Mouse (Mus musculus) lung, postnatal 36 days (tissue): ENCODE data around the gene Hadha.

Experiments
- DNase-seq: peaks from one replicate; pipeline ENCODE4 v3.0.0; 2022; ENCODE audit warnings: mixed read lengths

Hadha gene

DNA sequence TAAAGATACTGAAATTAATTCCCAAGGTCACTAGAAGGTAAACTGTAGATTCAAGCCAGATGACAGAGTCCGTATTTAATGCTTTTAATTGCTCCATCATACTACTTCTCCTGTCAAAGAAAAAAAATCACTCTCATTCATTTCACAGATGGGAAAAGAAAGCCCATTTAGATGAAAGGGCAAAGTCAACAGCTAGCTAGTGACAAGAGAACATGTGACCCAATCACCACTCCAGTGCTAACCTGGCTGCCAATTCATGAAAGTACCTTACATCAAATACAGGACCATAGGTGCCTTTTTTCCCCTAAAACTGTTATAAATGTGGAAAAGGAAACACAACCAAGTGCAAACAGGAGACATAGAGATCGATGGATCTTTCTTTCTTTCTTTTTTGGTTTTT, 1.7 kb downstream of the Hadha start:
- DNase-seq = no peak

DNA sequence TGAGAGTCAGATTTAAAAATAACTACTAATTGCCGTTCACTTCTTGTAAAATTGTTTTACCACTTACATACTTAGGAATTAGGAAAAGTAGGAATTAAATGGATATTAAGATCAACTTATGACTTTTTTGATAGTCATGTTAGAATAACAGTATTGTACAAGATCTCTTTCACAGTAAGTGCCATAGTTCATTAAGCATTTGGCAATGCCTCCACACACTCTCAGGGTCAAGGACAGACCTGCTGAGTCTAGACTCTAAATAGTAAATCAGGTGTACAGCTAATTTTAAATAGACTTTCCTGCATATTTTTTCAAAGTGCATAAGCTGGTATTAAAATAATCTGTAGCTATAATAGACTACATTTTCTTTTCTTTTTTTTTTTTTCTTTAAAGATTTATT, 2.5 kb downstream of the Hadha start:
- no peak for DNase-seq

DNA sequence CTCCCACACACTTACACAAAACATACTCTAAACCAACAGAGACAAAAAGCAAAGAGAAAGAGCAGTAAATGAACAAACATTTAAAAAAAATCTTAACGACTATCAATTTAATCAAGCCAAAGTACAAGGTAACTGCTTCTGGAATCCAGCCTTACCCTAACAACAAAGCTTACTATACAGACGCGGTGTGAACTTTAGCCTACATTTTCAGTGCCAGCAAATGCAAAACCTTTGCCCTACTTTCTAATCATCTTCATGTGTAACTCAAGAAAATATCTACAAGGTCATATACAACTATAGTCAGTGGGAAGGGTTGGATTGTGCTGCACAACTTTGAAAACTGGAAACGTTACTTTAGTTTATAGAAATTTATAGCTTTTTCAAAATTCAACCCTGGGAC, 3.0 kb downstream of the Hadha start:
- DNase-seq = peak; percentile 26

DNA sequence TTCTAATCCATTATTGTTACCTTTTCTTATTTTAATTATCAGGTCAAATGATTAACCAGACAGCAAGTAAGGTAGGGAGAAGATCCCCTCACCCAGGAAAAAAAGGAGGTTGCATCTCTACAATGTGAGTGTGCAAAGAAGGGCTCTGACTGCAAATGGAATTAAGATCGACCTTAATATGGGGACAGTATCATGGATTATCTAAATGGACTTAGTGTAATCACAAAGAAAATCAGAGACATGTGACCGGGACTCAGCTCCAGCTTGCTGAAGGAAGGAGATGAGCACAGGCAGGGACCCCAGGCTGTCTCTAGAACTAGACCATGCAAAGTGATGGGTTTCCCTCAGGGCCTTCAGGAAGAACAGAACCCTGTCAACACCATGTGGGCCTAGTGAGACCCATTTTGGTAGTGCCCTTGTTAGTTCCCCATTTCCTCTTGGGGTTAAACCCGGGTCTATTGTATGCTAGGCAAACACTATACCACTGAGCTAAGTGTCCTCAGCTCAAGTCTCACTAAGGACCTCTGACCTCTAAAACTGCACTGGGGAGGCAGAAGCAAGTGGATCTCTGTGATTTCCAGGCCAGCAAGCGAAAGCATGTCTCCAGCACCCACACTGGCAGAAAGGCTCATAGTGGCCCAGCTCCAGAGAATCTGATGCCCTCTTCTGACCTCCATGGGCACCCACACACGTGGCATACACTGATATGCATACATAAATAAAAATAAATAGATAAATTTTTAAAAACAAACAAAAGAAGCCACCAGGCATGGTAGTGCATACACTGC, 6.6 kb downstream of the Hadha start:
- no peak for DNase-seq

DNA sequence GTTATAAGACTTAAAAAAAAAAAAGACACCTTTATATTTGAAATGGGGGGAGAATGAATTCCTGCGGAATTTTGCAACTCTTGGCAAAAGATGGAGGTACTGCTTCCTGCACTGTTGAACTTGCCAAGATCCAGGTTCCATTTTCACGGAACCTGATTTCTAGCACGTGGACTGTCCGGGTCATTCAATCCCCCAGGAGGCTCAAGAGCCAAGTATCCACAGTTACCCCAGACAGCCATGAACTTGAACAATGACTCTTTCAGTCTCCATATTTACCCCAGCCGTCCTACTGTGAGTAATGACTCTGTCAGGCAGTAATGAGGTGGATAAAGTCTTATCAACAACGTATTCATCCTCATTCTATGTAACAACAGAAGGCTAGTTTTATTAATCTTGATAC, 8.4 kb downstream of the Hadha start:
- no peak for DNase-seq

DNA sequence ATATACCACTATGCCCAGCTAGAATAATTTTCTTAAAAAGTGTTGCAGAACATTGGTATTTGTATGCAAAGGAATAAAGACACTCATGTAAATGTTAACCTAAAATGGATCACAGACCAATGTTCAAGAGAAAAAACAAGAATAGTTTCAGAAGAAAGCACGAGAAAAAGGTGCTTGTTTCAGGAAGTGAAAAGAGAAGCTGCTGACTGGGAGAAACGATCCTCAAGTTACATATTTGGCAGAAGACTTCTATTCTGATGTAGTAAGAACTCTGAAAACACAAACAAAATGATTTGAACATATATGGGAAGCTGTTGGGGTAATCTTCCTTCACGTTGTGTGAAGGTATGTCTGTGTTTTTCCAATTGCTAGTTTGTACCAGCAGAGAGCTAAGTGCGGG, 16.8 kb downstream of the Hadha start:
- DNase-seq = no peak

DNA sequence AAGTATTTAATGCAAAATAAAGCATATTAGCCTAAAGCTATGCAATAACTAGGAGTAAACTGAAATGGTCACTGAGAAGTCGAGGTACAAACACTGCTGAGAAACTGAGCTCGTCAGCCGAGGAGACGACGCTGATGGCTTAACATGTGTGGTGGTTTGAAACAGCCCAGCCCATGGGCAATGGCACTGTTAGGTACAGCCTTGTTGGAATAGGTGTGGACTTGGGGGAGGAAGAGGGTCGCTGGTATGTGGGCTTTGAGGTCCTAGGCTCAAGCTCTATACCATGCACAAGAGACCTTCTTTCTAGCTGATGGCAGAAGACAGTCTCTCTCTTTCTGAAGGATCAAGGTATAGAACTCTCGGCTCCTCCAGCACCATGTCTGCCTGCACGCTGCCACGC, 17.7 kb downstream of the Hadha start:
- no peak for DNase-seq

DNA sequence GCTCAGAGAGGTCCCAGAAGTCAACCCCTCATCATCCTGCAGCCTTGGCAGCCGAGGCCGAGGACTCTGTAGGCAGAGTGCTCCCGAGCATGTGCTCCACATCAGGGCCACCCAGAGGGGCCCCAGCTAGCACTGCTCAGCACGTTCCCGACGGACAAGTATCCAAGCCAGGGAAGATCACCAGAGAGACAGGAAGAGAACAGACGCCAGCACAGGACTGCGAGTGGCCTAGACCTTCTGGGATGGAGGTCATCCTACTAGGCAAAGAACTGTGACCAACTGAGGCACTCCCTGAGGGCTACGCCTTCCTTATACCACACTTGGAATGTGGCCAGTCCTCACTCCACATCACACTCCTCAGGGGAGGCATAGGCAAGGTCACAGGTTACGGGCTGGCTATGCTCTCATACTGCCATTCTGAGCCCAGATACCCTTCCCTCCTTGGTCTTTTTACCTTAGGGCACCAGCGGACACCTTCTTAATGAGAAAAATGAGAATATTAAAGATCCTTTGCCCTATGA, 19.2 kb downstream of the Hadha start:
- no peak for DNase-seq

DNA sequence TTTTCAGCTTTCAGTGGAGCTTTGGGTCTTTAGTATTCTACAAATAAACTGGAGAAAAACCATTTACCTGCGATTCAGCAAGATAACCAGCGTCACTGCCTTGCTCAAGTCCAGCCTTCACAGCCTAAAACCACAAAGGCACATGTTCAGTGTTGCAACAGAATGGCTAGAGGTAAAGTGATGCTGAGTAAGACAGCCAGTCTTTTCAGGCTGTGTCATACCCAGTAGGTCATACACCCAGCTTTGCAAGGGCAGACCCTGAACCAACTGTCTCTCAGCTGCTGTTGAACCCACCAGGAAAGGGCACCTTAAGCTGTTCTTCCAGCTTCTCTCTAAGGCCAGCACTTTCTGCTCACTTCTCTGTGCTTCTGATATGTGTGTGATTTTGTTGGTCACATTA, 22.8 kb downstream of the Hadha start:
- peak; percentile 9 for DNase-seq

DNA sequence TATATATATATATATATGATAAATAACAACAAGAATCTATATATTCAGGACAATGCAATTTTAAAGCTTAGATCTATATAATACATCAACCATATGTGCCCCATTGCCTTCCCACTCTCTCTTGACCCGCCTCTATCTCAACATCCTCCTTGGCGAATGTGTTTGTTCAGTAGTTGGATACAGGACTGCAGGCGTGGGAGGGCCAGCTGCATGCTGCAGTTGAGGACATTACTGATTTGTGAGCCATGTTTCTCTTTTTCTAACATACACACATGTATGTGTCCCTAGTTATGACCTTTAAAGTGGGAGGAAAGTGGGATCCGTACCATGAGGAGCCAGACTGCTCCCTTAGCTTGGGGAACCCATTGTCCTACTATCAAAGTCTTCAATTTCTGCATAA, 23.7 kb downstream of the Hadha start:
- DNase-seq = no peak

DNA sequence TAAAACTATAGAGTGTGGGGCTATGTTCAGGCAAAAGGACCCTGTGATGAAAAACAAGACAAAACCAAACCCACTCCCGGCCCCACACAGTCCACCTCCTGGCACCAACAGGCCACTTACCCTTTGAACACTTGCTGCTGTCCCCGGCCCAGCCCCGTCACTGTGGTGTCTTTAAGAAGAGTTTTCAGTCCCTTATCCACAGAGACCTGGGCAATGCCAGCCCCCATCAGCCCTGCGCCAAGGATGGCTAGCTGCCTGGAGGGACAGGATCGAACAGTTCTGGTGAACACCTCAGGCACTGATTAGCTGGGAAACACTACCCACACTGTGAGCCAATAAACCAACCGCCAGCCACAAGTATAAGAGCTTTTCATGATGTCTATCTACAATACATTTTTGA, 26.3 kb downstream of the Hadha start:
- DNase-seq = no peak

DNA sequence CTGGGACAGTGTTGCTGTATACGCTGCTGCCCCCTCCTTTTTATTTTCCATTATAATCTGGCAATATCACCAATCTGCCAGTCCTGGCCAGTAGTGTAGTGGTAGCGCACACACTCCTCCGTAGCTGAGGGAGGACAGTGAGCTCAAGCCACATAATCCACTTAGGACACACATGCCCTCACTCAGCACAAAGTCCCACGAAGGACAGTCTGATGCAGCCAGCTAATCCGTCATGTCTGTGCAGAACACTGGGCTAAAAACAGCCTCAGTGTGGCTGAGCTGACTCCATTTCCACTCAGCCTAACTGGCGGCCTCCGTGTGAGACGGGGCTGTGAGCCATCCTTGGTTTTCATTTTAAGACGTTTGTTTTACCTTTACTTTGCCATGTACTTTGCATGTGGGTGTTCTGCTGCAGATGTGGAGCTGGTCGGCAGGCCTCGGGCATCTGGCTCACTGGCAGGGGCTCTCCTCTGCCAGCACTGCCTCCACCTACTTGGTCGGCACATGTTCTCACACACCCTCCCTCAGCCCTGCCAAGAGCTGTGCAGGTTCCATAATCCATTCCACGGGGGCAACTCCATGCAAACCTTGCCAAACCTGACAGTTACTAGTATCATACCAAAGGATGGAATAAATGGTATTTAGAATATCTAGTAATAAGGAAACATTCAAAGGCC, 26.9 kb downstream of the Hadha start:
- DNase-seq = no peak

DNA sequence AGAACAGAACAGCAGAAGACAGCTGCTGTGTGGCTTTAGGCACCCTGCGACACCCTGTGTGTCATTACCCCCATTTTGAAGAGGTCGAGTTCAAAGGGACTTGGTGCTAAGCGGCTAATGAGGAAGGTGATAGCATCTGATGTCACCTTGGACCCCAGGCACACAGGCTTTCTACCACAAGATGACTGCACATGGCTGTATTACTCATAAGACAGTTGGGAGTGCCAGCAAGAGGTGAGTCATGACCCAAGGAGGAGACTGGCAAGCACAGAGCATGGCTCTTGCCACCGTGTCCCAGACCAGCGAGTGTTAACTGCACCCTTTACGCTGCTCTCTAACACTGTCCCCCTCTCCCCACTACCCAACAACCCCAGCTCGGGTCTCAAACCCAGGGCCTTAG, 28.2 kb downstream of the Hadha start:
- DNase-seq = no peak

DNA sequence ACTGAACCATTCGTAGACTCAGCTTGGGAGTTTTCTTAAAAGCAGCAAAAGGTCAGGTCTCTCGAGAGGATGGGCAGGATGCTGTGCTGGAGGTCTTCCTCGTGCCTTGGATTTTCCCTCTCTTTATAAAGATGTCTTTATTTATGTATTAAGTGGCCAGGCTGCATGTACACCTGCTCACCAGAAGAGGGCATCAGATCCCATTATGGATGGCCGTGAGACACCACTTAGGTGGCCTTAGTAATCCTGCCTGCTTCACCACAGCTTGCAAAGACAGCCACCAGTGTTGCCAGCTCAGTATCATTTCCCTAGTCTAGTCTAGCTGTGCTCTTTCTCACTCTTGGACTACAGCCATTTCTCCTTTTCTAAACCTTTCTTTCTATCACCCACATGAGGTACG, 29.4 kb downstream of the Hadha start:
- DNase-seq = peak; percentile 55

DNA sequence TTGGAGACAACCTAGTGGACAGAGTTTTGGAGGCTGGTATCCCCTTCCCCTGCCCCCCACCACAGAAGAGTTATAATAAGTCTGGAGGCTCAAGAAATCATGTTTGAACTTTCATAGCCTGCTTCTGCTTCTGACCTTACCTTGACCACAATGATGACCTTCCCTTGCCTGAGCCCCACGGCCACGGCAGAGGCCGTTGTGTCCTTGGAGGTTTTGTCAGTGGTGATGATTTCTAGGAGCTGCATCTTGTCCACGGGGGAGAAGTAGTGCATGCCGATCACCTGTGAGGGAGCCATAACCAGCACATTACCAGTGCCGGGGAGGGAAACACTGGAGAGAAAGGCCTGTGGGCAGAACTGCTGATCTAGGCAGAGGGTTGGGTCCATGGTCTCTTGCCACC, 32.5 kb downstream of the Hadha start:
- DNase-seq = no peak

DNA sequence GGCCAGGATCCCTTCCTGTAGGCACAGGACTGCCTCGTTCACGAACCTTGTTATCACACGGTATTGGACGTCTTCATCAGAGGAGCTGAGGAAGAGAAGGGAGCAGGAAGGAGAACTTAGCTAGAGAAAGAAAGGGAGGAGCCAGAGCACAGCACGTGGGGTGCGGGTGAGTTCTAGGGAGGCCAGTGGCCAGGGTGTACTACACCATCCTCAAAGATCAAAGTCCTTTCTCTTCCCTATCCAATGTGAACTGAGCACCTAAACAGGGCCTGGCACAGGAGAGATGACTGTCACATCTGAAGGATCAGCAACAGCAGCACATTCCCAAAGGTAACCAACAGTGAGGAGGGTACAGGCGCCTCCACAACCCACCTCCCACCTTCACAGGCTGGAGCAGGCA, 34.9 kb downstream of the Hadha start:
- DNase-seq = no peak

DNA sequence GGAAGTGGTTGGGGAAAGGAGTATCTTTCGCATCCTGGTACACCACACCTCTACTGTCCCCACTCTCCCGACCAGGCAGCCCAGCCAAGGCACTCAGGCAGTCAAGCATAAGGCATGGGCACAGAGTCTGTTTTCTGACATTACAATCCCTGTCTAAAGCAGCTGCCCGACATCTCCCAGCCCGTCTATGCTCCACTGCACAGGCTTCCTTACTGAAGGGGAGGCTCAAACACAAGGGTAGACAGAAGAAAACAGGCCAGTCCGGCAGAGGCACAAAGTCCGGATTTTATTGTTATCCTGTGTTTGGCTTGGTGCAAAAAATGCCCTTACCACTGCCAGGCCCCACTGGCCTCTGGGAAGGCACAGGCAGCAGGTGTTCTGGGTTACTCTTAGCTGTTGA, 35.8 kb downstream of the Hadha start:
- DNase-seq = no peak

DNA sequence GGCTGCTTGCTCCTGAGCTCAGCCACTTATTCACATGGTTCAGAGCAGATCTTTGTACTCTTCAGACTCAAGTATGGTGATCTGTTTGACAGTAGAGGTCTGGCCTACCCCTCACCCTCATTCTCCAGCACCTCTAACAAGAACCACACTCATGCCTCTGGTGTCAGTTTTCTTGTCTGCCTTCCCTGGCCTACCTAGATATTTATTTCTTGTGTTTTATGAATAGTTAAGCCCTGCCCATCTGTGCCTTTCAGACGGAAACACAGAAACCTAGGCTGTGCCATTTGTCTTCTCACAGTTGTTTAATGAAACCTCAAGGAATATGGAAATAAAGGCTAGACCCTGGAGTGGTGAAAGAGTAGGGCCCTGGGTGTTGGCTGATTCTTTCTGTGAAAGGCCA, 36.9 kb downstream of the Hadha start:
- no peak for DNase-seq

DNA sequence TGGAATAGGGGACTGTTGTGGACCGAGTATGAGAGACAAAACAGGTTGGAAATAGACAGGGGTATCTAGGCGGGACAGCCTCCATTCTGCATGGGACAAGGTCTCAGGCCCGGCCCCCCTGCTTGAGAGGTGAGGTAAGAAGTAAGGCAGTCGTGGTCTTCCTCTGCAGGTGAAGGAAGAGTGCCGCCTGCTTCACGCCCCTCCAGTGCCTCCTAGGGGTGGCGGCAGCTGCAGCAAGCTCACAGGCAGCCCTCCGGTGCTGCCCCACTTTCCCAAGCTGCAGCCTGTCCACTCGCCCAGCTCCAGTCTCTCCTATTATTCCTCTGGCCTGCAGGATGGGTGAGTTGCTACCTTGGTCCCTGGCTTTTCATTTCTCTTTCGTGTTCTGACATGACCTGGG, 39.2 kb downstream of the Hadha start:
- no peak for DNase-seq

DNA sequence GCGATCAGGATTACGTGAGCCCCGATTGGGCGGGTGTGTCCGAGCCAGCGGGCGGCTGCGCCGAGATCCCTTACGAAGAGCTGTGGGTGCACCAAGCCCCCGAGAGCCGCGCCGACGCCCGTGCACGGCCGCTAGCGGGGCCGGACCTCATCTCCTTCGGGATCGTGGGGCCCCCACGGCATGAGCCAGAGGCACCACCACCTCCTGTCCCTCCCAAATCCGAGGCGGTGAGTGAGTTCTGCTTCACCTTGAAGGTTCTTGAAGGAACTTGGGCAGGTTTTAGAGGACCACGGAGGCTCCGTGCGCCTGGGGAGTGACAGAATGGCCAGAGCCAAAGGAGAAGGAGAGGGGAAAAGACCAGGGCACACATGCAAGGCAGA, 40.2 kb downstream of the Hadha start:
- no peak for DNase-seq

DNA sequence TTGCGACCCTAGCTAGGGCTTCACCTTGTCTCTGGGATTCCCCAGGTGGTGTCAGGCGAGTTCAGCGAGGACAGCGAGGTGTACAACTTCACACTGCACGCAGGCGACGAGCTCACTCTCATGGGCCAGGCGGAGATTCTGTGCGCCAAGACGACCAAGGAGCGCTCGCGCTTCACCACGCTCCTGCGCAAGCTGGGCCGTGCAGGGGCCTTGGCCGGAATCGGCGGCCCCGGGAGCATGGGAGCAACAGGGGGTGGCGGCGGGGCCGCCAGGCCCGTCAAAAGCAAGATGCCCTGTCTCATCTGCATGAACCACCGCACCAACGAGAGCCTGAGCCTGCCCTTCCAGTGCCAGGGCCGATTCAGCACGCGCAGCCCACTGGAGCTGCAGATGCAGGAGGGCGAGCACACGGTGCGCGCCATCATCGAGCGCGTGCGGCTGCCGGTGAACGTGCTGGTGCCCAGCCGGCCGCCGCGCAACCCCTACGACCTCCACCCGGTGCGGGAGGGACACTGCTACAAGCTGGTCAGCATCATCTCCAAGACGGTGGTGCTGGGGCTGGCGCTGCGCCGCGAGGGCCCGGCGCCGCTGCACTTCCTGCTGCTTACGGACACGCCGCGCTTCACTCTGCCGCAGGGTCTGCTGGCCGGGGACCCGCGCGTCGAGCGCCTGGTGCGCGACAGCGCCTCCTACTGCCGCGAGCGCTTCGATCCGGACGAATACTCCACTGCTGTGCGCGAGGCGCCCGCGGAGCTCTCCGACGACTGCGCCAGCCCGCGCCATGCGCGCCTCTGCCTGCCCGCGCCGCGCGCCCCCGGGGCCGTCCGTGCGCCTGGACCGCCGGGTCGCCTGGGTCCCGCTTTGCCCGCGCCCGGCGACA, 40.8 kb downstream of the Hadha start:
- peak; percentile 44 for DNase-seq

DNA sequence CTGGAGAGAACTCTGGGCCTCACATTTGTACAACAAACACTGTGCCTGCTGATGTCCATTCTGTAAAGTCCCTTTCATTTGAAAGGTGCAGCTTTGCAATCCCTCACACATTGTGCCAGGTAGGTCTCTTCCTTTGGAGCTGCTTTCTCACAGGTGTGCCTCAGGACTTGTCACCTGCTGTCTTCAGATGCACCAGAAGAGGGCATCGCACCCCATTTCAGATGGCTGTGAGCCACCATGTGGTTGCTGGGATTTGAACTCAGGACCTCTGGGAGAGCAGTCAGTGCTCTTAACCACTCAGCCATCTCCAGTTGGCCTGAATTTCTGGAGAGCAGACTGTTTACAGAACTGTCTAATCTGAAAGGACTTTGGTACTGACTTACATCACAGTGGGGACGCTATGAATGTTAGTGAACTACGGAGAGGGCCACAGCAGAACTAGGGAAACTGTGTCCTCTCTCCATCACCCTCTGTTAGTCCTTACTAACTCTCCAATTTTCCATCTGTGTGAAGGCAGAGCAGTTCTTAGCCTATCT, 42.4 kb downstream of the Hadha start:
- no peak for DNase-seq

DNA sequence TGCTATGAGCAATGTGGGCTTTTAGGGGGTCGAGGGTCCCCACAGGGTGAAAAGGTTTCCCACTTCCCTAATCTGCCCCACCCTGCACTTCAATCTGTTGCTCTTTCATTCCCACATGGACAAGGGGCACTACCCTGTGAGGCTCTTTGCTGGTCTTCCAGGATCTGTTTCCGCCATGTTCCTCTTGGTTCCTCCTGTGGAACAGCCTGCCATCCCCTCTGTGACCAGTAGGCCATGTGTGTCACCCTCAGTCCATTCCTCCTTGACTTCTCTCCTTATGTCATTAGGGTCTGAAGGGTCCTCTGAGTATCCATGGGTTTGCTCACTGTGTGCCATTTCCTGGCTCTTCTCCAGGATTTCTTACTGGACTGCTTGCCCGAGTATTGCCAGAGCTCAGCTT, 43.2 kb downstream of the Hadha start:
- DNase-seq = no peak
